Mouse (Mus musculus): Measurements from ENCODE around the gene Nectin1.

DNA sequence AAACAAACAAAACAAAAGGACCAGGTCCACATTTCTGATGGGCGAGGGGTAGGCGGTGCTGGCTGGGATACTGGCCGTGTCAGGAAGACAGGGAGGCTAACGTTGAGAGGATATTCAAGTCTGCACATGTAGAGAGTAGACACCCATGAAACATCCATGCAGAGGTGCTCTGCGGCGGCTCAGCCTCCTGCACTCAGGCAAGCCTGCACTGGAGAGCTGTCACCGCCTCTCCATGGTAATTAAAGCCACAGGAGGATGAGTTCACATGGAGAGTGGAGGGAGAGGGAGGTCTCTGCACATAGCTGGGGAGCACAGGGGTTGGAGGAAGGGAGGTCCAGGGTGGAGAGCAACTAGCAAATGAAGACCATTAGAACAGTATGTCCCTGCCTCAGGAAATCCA lies 107.4 kb downstream of the Nectin1 start:
- TF ChIP-seq POLR2A (IDR thresholded peaks at IDR 0.05; ENCODE audit: insufficient read depth, low read length) = no peak
- TF ChIP-seq CTCF (IDR thresholded peaks at IDR 0.05; ENCODE audit: low read depth, low read length) = no peak
- no peak for TF ChIP-seq EP300 (IDR thresholded peaks at IDR 0.05; ENCODE audit: insufficient read depth, low read depth, low read length)

Measured in ES-Bruce4 (cell line).